ENCODE assay signal across 15 mouse cellular contexts in the genomic region with DNA sequence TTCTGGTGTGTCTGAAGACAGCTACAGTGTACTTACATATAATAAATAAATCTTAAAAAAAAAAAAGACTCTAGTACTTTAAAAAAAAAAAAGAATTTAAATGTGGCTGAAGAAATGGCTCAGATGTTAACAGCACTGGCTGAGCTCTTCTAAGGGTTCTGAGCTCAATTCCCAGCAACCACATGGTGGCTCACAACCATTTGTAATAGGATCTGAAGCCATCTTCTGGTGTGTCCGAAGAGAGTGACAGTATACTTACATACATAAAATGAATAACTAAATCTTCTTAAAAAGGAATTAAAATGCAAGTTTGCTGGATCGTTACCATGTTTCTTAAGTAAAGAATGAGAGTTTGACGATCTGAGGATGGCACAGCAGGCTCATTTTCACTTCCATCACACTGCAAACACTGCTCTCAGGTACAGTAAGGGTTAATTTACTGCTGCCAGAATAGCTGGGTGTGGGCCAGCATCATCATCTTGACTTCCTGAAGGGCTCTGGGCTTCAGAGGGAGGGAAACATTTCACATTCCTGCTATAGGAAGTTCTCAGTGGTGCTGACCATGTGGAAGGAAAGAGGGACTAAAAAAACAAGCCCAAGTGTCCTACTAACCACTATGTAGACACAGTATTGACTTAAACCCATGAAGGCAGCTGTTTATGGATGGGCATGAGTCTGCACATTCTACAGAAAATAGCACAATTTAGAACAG. TPM values are rescaled to one million over a fixed set of nuclear protein-coding genes. Genes with fewer than 3 reads are reported as not detected.
DNase-seq lines count a peak whose midpoint lies in the region; ATAC-seq lines count a peak whose summit lies in the region.
"Had no signal": no experiment of that assay in that cellular context is flagged by ENCODE, and none has a peak within 500 bp of the region (broad histone marks: within the 10 kb centered on the region; RNA-seq: fewer than 3 reads in every experiment).

No protein-coding gene starts in this region.

- no peaks in the 10 kb centered on the region for H3K27me3 ChIP-seq in heart, embryonic 14.5 days (ENCODE audit: control insufficient read depth, insufficient read depth, low read length)
- no peaks in the 10 kb centered on the region for H3K27me3 ChIP-seq in heart, embryonic 11.5 days (ENCODE audit: control insufficient read depth, insufficient read depth, low read length)
- H3K27me3 ChIP-seq: limb, embryonic 12.5 days; liver, embryonic 15.5 days had no signal

- H3K9ac ChIP-seq in heart, embryonic 14.5 days (ENCODE audit: low read length) = no peak overlapping the region
- no peak overlapping the region for H3K9ac ChIP-seq in heart, embryonic 11.5 days (ENCODE audit: low read depth, low read length)
- H3K9ac ChIP-seq: limb, embryonic 12.5 days; liver, embryonic 15.5 days had no signal

- H3K4me2 ChIP-seq in heart, embryonic 14.5 days (ENCODE audit: low read length) = no peak overlapping the region
- H3K4me2 ChIP-seq in heart, embryonic 11.5 days = no peak overlapping the region
- H3K4me2 ChIP-seq: limb, embryonic 12.5 days; liver, embryonic 15.5 days had no signal

- H3K4me1 ChIP-seq in heart, embryonic 14.5 days (ENCODE audit: control insufficient read depth in 2 of 2, insufficient read depth in 2 of 2, low read length in 2 of 2) = peaks cover 2 to 8% of the 10 kb centered on the region in 2 experiments; a peak in 1 of 4 replicates
- H3K4me1 ChIP-seq in heart, embryonic 11.5 days (ENCODE audit: control insufficient read depth, insufficient read depth, low read length) = 0 out of 2 replicates have a peak, but pooled peaks cover 3% of the 10 kb centered on the region
- H3K4me1 ChIP-seq: midbrain, embryonic 10.5 days had no signal

- H3K36me3 ChIP-seq in heart, embryonic 14.5 days (ENCODE audit: control insufficient read depth, insufficient read depth, low read length) = no peaks in the 10 kb centered on the region
- no peaks in the 10 kb centered on the region for H3K36me3 ChIP-seq in heart, embryonic 11.5 days (ENCODE audit: control insufficient read depth, insufficient read depth, low read length)
- H3K36me3 ChIP-seq: limb, embryonic 12.5 days; liver, embryonic 15.5 days; midbrain, embryonic 10.5 days had no signal

- H3K4me3 ChIP-seq in heart, embryonic 14.5 days (ENCODE audit: control insufficient read depth in 1 of 2, insufficient read depth in 1 of 2, low read depth in 1 of 2, low read length in 2 of 2) = no peak overlapping the region
- H3K4me3 ChIP-seq in heart, embryonic 11.5 days (ENCODE audit: low read depth, low read length) = no peak overlapping the region
- H3K4me3 ChIP-seq: left cerebral cortex, adult 2 months; limb, embryonic 12.5 days; liver, embryonic 15.5 days; midbrain, embryonic 10.5 days had no signal

- no peaks in the 10 kb centered on the region for H3K9me3 ChIP-seq in heart, embryonic 14.5 days (ENCODE audit: control insufficient read depth, low read length)
- H3K9me3 ChIP-seq in heart, embryonic 11.5 days (replicated peaks; ENCODE audit: control insufficient read depth, low read length) = no peaks in the 10 kb centered on the region
- H3K9me3 ChIP-seq: limb, embryonic 12.5 days; liver, embryonic 15.5 days; midbrain, embryonic 10.5 days had no signal

- 48% methylated on average over 3 of the region's 3 CpGs for WGBS in heart, embryonic 14.5 days
- 47% methylated on average over 3 of the region's 3 CpGs for whole genome bisulfite sequencing in heart, embryonic 11.5 days (ENCODE audit: insufficient replicate concordance)

- DNase-seq in kidney, postnatal 10 days = peak; percentile 25
- DNase-seq in kidney, adult 8-10 months = no peak
- DNase-seq in ES-CJ7 (ENCODE audit: low read depth, low spot score) = peak; percentile 73
- DNase-seq: adrenal gland, adult 2 months; cerebellum, adult 8-10 months; heart, adult 18-20 months had no signal

- ATAC-seq in heart, embryonic 14.5 days (ENCODE audit: insufficient number of reproducible peaks, insufficient read depth, low FRiP score, low read depth) = peak; percentile 50
- no peak for ATAC-seq in heart, embryonic 11.5 days (replicated peaks; ENCODE audit: insufficient number of reproducible peaks, low FRiP score, low TSS enrichment)
- ATAC-seq in megakaryocyte, adult 5-6 weeks (ENCODE audit: poor library complexity, severe bottlenecking) = 0 out of 2 replicates have a peak, but pooled peaks have one; percentile 33
- no peak for ATAC-seq in megakaryocyte-erythroid progenitor cell, adult 5-6 weeks (replicated peaks; ENCODE audit: low FRiP score, low TSS enrichment, poor library complexity, severe bottlenecking)
- ATAC-seq: hindbrain, embryonic 16.5 days had no signal

- no peak overlapping the region for H3K27ac ChIP-seq in heart, embryonic 14.5 days (replicated peaks in 1 of 2; ENCODE audit: control insufficient read depth in 1 of 2, insufficient read depth in 1 of 2, low read depth in 2 of 2, low read length in 2 of 2)
- no peak overlapping the region for H3K27ac ChIP-seq in heart, embryonic 11.5 days (ENCODE audit: low read depth, low read length)
- H3K27ac ChIP-seq: left cerebral cortex, adult 2 months; limb, embryonic 12.5 days; liver, embryonic 15.5 days; midbrain, embryonic 10.5 days had no signal

RNA-seq across cellular contexts. Expression of gene Dse, which starts 14.6 kb away (rescaled TPM):
- polyA plus RNA-seq in heart, embryonic 14.5 days (2014; fragmentation: Nextera tagmentation; extraction: Ambion mirVana) = 15.6 and 16.8 TPM in 2 replicates
- polyA plus RNA-seq in heart, embryonic 11.5 days (2014; fragmentation: Nextera tagmentation; extraction: Ambion mirVana) = 21.3 and 23.2 TPM in 2 replicates
- 21.7 and 26.5 TPM in 2 replicates for total RNA-seq in megakaryocyte, adult 5-6 weeks (2015)
- 28.5 and 32.6 TPM in 2 replicates for total RNA-seq in megakaryocyte, adult 5-6 weeks (2017)
- 2.4 TPM in 1 of 2 replicates, not detected in the other for total RNA-seq in megakaryocyte-erythroid progenitor cell, adult 5-6 weeks (2014; fragmentation: Nextera tagmentation)
- total RNA-seq in megakaryocyte-erythroid progenitor cell, adult 5-6 weeks (2017) = 3.9 TPM in 1 of 2 replicates, not detected in the other

RNA-seq across cellular contexts. Expression of gene Tspyl1, which starts 59.9 kb away (rescaled TPM):
- 67.1 and 70.7 TPM in 2 replicates for polyA plus RNA-seq in heart, embryonic 14.5 days (2014; fragmentation: Nextera tagmentation; extraction: Ambion mirVana)
- polyA plus RNA-seq in heart, embryonic 11.5 days (2014; fragmentation: Nextera tagmentation; extraction: Ambion mirVana) = 52.7 and 57.3 TPM in 2 replicates
- 46.6 and 50.1 TPM in 2 replicates for total RNA-seq in megakaryocyte, adult 5-6 weeks (2015)
- total RNA-seq in megakaryocyte, adult 5-6 weeks (2017) = 52.3 and 60.5 TPM in 2 replicates
- 25.1 and 29.3 TPM in 2 replicates for total RNA-seq in megakaryocyte-erythroid progenitor cell, adult 5-6 weeks (2014; fragmentation: Nextera tagmentation)
- 42.6 and 45.1 TPM in 2 replicates for total RNA-seq in megakaryocyte-erythroid progenitor cell, adult 5-6 weeks (2017)

Comparison
In these comparisons a context has a peak if more than half of its experiments do, and no peak if none do; other contexts are left out.
1. ATAC-seq: peak in heart, embryonic 14.5 days (single experiment) and megakaryocyte, adult 5-6 weeks (single experiment); none in heart, embryonic 11.5 days (single experiment) and megakaryocyte-erythroid progenitor cell, adult 5-6 weeks (single experiment).
2. DNase-seq: peak in kidney, postnatal 10 days (single experiment) and ES-CJ7 (single experiment); none in kidney, adult 8-10 months (0 of 2).
3. RNA of gene Dse, which starts 14.6 kb away (total RNA-seq): 21.7 to 32.6 TPM in megakaryocyte, adult 5-6 weeks; 2.4 to 3.9 TPM in megakaryocyte-erythroid progenitor cell, adult 5-6 weeks; every median in the first group is over 4 times any median in the second.